Mouse (Mus musculus) cerebellum, adult (tissue): ENCODE measurements at regions not wholly inside any gene's neighbourhood (a gene's known extent, or its start where the extent isn't known, plus 50 kb on each side); places are given as distances from the start of the nearest gene placed in this dataset.

ENCODE experiments used
- ATAC-seq: cut with Nextera tagmentation; 2 replicates; pipeline ENCODE4 v1.9.2; 2017; ENCODE audit warnings: mild to moderate bottlenecking, moderate library complexity, mixed read lengths; ENCODE audit not compliant: insufficient number of reproducible peaks, low FRiP score, low TSS enrichment

DNA sequence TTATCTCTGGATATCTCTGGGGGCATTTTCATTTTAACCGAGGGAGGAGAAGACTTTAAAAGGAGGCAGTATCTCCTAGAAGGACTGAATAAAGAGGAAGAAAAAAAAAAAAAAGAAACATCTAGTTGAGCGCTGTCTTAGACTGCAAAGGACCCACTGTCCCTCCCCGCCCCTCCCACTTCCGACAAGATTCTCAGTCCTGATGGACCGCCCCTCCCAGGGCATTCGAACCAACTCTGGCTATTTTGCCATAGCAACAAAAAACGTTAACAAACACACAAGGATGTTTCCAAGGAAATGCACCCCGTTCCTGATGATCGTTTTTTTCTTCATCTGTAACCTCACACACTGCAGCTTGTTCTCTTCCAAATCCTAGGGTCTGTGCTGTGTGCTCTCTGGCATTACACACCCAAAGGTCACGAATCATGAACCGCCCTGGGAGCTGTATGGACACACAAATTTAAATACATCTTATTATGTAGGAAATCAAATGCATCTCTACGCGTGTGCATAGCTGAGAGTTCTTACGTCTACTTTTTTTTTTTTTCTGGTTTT lies 75.8 kb downstream of the Rnd3 start:
- no peak for ATAC-seq

DNA sequence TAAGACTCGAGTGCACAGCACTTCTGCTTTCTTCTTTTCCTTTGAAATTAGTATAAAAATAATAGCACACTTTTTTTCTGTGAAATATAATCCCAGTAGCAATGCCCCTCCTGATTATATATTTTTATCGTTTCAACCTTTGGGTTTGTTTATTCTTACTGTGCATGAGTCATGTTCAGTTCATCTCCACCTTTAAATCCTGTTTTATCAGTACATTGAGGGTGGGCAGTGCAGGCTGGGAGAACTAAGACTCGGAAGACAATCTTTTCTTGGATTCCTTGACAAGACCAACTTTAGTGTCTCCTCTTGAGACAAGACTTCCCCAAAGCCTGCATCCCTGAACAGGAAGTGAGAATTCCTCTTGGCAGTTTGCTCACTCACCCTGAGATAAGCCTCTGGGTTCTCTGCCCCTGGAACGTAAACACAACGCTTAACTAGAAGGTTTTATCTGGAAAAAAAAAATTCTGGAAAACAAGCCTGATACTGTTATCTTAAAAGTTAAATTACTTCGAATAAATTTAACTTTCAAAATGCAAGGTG lies 76.5 kb downstream of the Rnd3 start:
- ATAC-seq = no peak

DNA sequence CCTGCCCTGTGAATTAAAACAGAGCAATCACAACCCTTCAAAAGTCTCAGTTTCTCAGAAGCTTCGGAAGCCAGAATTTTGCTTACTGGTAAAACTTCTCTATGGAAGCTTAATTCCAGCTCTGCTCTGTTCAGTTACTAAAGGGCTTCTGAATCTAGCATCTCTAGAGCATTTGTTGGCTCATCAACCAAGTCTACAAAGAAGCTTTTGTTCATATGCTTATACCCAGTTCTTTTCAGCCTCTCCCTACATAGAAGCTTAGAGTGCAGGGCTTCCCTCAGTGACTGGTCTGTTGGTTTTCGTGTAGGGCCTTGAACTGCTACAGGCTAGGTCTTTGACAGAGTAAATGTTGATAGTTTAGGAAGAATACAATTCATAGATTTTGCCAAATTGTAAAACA lies 78.0 kb downstream of the Rnd3 start:
- ATAC-seq = no peak

DNA sequence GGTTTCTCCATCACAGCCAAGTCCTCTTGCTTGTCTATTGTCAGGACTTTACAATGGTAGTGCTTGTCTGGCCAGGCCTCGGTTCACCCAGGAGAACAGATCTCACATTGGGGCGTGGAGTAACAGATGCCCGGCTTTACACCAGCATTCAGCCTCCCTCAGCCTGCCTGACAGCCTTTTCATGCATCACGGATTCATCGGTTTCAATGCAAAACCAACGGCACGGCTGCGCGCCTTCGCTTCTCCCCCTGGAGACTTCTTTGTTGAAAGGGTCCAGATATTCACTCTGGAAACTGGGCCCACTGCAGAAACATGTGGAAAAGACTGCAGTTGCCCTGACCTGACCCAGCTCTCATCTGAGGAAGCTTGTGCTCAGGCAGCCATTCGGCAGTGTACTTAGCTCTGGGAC lies 82.5 kb downstream of the Rnd3 start:
- 0 out of 2 replicates have a peak, but pooled peaks have one; percentile 26 for ATAC-seq

DNA sequence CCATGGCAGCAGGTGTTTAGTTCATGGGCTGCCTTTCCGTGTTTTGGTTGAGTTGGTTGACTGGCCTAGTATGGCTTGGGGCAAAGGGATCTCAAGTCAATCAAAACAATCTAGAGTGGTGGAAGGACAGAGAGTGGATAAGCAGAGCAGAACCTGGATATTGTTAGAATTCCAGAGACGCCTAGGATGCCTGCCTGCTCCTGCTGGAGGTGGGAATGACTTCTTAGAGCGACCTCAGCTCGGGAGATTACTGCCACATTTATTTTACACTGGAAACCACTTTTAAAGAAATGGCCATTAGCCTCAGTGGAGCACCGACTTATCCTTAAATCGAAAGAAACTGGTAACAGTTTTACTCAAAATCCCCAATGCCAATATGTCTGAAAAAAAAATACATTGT lies 83.1 kb downstream of the Rnd3 start:
- no peak for ATAC-seq

DNA sequence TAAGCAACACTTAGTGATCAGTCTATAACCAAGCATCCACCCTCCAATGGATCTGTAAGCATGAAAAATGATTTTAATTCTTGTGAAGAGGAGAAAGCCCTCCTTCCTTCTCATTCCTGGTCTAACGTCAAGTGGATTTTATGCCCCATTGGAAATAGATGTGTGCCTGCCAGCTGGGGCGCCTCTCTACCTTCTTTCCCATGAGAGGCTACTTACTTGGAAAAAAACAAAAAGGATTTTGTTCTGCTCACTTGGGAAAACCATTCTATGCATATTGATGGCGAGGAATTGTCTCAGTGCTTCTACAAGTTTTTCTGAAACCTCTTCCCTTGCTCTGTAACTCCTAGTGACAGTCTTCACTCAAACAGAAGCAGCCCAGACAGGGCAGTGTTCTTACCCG lies 84.1 kb downstream of the Rnd3 start:
- ATAC-seq = no peak

DNA sequence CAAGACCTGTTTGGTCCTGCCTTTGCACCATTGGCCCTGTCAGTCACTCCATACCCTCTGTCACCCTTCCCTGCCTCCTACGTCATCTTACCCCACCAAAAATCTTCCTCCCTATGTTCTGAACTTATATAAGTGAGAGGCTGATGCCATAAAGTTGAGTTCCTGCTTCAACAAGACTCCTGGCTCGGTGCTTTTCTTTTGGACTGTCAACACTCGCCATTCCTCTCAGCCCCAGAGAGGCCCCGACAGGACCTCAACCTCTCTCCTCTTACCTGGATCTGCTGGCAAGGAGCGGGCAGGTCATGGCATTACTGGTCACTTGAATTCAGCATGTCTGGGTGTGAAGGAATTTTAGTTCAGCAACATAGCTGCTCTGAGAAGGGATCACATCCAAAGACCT lies 86.9 kb downstream of the Rnd3 start:
- ATAC-seq = no peak

DNA sequence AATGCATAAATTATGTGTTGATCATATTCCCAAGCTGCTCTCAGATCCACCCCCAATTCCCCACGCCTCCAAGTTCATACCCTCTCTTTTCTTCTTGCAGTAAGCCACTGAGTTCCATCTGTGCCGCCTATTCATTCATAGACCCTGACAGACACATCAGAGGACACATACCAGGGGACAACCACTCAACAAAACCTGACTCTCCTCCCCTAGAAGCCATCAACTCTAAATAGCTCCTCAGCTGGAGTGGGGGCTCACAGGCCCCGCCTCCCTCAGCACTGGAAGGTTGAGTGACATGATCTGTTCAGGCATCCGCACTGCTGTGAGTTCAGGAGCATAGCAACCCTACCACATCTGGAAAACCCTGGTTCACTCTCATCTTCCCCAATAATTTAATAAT lies 90.8 kb downstream of the Rnd3 start:
- ATAC-seq = no peak

DNA sequence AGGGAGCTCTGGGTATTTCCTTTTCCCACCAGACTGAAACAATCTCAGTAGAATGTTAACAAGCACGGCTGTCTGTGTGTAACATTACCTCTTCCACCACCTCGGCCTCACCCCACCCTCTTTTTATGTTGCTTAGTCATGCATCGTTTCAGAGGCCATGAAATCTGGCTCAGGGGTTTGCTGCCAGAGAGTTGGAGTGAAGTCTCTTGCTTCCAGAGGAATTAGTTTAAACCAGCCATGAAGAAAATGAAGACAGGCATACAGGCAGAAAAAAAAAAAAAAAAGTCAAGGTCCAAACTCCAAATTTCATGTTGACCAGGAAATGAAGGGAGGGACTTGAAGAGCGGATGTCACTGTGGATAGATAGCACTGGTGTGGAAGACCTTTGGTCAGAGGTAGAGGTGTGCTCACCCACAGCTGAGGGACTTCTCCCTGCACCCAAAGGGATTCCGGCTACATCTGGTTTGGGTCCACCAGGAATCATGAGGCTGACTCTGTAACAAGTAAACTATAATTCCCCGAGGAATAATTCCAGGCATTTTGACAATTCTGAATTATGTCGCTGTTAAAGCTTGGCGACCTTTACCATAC lies 92.7 kb downstream of the Rnd3 start:
- ATAC-seq = no peak

DNA sequence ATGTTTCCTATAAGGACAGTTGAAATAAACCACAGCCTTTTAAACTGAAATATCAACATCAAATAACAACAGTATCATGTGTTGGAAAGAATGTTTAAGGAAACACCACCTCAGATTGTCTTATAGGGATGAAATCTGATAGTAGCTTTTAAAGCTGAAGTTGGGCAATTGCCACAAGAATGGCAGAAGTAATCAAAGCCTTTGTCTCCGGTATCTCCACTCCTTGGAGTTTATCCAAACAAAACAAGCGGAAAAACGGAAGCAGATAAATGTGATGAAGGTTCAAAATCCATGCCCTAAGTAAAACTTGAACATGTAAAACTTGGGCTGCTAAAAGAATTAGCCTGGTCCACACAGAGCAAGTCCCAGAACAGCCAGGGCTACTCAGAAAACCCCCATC lies 93.6 kb downstream of the Rnd3 start:
- ATAC-seq = no peak

DNA sequence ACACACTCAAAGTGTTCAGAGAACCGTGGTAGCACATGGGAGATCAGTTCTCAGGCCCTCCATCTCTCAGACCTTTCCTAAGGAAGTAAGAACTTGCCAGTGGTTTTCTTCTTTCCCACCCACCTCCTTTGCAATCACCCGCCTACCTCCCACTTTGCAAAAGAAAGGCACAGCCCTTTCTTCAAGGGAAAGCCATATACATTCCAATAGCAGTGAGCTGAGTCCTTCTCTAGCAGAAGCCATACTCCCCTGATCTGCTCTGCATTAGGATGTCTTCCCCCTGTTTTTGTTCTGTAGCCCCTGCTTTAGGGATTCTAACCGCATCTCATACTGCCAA lies 99.1 kb downstream of the Rnd3 start:
- ATAC-seq = no peak

DNA sequence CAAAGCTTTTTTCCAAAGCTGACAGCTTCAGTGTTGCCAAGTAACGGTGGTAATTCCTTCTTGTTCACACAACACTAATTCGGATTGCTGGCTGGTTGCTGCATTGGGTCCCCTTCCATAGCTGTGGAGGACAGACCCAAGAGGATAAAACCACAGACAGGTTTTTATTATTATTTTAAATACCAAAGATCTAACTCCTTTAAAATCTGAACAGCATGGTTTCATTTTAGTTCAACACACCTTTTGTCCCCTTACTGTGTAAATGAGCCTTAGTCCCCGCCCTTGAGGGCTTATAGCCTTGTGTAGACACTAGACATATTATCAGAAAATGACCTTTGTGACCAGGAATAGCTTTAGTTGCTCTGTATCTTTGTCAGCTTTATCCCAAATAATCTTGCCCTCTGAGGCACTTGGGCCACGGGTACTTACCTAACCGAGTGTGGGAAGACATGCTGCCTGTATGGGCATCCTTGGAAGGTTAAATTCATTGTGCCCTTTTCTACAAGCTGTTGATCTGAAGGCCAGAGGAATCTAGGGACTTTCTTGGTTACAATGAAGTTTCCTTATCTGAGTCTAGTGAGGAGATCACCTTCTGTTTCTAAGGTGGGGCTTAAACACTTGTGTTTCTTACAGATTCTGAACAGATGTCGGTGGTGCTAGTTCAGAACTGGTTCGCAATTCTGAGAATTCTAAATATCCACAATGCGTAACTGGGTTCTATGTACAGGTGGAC lies 99.6 kb downstream of the Rnd3 start:
- ATAC-seq = no peak

DNA sequence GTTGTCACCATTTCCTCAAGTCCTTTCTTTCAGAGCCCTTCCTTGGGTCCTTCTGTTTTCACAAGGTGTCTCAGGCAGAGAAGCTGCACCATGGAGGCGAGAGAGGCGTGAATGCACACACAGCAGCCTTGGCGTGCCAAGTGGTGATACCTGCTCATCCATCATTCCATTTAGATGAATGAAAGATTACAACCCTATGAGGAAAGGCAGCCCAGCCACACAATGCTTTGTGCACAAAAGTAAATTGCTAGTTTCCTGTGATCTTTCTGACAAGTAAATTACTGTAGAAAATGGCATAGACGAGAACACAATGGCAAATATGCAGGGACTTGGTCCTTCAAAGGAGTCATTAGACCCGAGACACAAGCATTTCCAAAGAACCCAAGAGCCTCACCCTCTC lies 101.4 kb downstream of the Rnd3 start:
- ATAC-seq = no peak

DNA sequence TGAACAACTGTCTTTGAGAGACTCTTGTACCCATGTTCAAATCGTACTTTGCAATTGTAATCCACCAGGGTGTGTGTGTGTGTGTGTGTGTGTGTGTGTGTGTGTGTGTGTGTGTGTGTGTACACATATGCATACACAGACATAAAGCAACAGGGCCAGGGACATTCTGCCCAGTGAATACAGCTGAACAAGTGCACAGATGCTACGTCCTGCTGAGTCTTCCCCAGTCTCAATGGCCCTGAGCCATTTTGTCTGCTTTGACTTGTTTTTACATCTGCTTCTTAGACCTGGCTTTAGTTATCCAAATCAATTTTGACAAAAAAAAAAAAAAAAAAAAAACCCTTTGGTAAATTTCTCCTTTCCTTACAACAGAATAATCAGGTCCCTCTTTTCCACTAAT lies 103.3 kb downstream of the Rnd3 start:
- no peak for ATAC-seq

DNA sequence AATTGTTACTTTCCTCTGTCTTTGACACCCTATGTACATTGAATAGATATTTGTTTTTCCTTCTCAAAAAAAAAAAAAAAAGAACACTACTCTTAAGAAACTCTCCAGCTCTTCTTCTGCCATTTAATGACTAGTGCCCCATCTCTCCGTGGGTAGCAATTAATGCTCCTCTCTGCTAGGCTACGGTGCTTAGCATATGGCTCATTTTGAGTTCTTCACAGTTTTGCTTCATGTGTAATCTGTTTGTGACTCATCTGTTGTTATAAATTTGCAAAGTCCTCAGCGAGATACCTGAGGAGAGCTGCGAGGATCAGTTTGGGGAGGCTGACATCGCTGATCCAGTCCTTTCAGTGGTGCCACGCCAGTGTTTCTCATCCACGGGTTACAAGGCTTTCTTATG lies 107.8 kb downstream of the Rnd3 start:
- no peak for ATAC-seq

DNA sequence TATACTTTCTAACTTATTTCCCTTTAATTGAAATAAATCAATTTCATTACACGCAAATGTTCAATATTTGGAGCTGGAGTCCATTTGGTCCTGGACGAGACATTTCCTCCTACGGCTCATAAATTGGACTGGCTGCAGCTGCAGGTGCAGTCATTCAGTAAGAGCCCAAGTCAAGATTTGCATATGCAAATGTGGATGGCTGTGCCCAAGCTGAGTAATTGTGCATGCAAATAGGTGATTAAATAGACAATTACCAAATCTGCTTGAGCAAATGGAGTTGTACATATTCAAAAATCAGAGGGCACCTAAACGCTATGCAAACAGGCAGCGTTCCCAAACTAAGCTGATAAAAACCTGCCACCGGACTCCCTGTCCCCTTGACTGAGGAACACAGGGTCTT lies 110.2 kb downstream of the Rnd3 start:
- ATAC-seq = no peak

DNA sequence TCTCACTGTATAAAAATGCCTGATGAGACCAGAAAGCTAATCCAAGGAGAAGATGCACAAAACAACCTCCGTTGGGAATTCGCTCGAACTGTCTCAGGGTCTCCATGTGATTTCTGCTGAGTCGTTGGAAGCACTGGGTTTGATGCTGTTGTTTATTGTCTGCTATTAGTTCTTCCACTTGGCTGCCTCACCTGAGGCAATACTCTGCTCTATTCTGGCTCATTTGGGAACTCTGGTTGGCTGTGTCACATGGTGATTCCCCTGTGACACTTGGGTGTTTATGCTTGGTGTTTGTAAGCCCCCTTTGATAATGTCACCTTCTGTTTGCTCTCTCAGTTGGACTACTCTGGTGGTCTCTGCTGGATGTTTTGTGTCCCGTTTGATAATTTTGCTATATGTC lies 111.9 kb downstream of the Rnd3 start:
- ATAC-seq = no peak

DNA sequence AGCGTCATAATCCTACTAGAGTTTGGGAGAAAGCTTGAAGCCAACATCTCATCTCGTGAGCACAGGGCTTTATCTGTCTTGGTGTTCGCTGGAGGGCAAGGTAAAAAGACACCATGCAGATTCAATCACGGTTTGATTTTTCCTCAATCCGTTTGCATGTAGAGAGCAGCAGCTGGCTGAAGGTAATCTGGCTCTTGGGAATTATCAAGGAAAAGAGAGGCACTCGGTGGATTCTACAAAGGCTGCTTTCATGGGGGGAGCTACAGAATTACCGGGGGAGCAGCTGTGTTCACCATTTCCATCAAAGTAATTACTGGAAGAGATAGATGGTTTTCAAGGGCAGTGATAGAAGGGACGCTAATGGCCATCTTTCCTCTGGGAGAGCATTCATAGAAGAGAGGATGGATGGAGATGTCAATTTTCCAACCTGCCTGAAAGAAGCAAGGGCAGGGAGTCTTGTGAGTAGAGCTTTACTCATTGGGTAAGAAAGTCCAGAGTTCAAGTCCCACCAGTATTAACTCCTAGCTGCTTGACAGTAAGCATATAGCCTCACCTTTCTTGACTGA lies 112.6 kb downstream of the Rnd3 start:
- no peak for ATAC-seq

DNA sequence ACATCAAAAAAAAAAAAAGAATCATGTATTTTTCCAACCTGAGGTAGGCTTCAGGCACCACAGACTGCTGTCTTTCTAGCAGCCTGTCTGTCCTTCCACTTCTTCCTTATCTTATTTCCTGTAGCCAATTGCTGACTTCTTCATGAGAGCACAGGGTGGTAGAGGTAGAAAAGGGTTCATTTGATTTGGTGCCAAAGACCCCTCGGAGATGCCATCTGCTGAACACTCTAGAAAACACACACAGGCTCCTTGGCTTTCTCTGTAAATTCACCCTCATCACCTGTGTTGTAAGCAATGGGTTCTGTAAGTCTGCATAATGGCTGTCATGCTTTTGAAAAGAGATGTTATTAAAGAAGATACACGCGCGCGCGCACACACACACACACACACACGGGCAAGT lies 115.0 kb downstream of the Rnd3 start:
- ATAC-seq = no peak

DNA sequence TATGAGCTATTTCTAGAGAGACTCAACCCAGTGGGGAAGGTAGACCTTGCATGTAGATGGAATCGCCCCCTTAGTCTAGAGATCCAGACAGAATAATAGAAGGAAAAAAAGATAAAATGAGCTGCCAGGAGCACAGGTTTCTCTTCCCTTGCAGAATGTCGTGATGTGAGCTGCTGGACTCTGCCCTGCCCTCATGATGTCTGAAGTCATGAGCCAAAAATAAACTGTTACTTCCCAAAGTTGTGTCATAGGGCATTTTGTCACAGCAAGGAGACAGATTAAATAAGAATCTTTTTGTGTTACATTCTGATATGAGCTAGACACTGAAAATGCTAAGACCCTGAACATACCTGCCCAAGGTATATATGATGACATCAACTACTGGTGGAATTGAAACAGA lies 126.4 kb downstream of the Rnd3 start:
- ATAC-seq = no peak

DNA sequence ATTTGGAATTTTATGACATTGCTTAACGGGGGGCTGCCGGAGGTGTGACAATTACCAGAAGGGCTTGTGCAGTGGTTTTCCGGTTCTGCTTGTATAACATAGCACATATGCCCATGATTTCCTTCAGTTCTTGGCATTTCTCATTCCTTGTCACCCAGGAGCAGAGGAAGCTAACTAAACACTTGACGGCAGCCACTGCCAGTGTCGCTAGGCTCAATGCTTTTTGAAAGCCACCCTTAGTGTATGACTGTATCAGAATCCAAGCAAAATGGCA lies 132.8 kb downstream of the Rnd3 start:
- ATAC-seq = no peak
